Mouse (Mus musculus) myocyte (in vitro differentiated cells): ENCODE measurements at regions not wholly inside any gene's neighbourhood (a gene's known extent, or its start where the extent isn't known, plus 50 kb on each side); places are given as distances from the start of the nearest gene placed in this dataset.

Experiments used
- CEBPB ChIP-seq: IDR thresholded peaks from 2 replicates; pipeline ENCODE4 v1.6.1; 2011; ENCODE audit warnings: mild to moderate bottlenecking, moderate library complexity; ENCODE audit not compliant: poor library complexity, insufficient read depth, severe bottlenecking
- MAX ChIP-seq: IDR thresholded peaks from one replicate; pipeline ENCODE4 v1.6.1; 2011; ENCODE audit warnings: low read depth, mild to moderate bottlenecking, control low read depth
- POLR2A ChIP-seq: IDR thresholded peaks from one replicate; pipeline ENCODE4 v1.6.1; 2011; ENCODE audit warnings: low read depth, mild to moderate bottlenecking, control low read depth, moderate library complexity; ENCODE audit not compliant: insufficient read length
- POLR2AphosphoS2 ChIP-seq: IDR thresholded peaks from one replicate; pipeline ENCODE4 v1.6.1; 2011; ENCODE audit warnings: low read depth, control low read depth; ENCODE audit not compliant: insufficient read length

DNA sequence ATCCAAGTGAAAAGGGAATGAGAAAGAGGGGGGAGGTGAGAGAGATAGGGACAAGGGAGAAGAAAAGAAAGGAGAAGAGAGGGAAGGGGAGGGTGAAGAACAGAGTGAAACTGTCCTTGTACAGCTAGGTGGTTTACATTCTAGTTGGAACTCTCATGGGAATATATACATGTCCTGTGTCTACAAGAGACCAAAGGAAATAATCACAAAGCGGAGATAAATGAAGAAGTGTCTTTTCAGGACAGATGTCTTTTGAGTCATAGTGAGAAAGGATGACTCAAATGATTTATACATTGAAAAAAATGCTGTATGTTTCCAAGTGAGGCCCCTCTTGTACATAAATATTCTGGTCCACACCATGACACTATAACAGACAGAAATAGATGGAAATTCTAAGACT is 298.7 kb downstream of the Lipi start:
- TF ChIP-seq POLR2A (no peak), POLR2AphosphoS2 (no peak), CEBPB (no peak), MAX (no peak)
